Mouse (Mus musculus) cerebellum, adult 2 months (tissue): Measurements from ENCODE around the gene Dag1.

Experiments used
- CTCF ChIP-seq: fragments of 200-500 bp; IDR thresholded peaks from 2 replicates; pipeline ENCODE4 v1.5.1; 2011; ENCODE audit warnings: low read depth, mild to moderate bottlenecking, control low read depth, low read length, moderate library complexity, borderline replicate concordance; ENCODE audit not compliant: insufficient read depth
- POLR2A ChIP-seq: fragments of 200-500 bp; IDR thresholded peaks from 2 replicates; pipeline ENCODE4 v1.6.1; 2011; ENCODE audit warnings: low read length, control low read depth, borderline replicate concordance; ENCODE audit not compliant: insufficient read depth

GRCm38 (mm10) chr9:108217406-108217805 is 46.4 kb downstream of the Dag1 start:
- TF ChIP-seq CTCF, result no peak
- no peak for TF ChIP-seq POLR2A
